Mouse (Mus musculus): ENCODE data around the gene Ube2a. TPM values are rescaled to one million over a fixed set of nuclear protein-coding genes. Genes with fewer than 3 reads are reported as not detected.

Ube2a gene
- total and polyA plus RNA-seq, 3 experiments: 39.4 to 76.5 (median 62.6) TPM

GRCm38 (mm10) chrX:36833397-36834084 lies 40.2 kb upstream of the Ube2a start:
- intact Hi-C loops (cut with DNase I): loop anchor here (1.0 to 2.0 kb wide), 3 partner anchors 69 to 189 kb away; partner anchors contain the start of gene Nkrf
- Histone ChIP-seq H3K27ac (no peak overlapping the region), H3K27me3 (ENCODE audit: control insufficient read depth, insufficient read depth, low read length) (no peaks in the 10 kb centered on the region), H3K36me3 (ENCODE audit: control insufficient read depth, insufficient read depth, low read length) (no peaks in the 10 kb centered on the region), H3K4me3 (no peak overlapping the region), H3K4me1 (ENCODE audit: control insufficient read depth, insufficient read depth, low read length) (no peaks in the 10 kb centered on the region), H3K9ac (ENCODE audit: low read depth, low read length) (no peak overlapping the region), H3K79me2 (replicated peaks; ENCODE audit: control insufficient read depth, insufficient read depth, low read length) (no peaks in the 10 kb centered on the region)
- peak; percentile 89 for TF ChIP-seq CTCF (IDR thresholded peaks at IDR 0.05)
- no peak for TF ChIP-seq EP300 (IDR thresholded peaks at IDR 0.05; ENCODE audit: insufficient read depth, low read depth, low read length)
- DNase-seq: peak; percentile 42 to 75
- WGBS: 25% methylated on average over 19 of the region's 19 CpGs

- no peak for DNase-seq
- Histone ChIP-seq H3K27ac (no peak overlapping the region), H3K9ac (ENCODE audit: low read depth, low read length) (no peak overlapping the region), H3K4me3 (no peak overlapping the region), H3K4me1 (ENCODE audit: control insufficient read depth, insufficient read depth, low read length) (no peaks in the 10 kb centered on the region; the same call in 1 of the 2 replicates), H3K27me3 (ENCODE audit: control insufficient read depth, insufficient read depth, low read length) (no peaks in the 10 kb centered on the region), H3K36me3 (ENCODE audit: control insufficient read depth, insufficient read depth, low read length) (no peaks in the 10 kb centered on the region), H3K79me2 (replicated peaks; ENCODE audit: control insufficient read depth, insufficient read depth, low read length) (no peaks in the 10 kb centered on the region)
- intact Hi-C loops (cut with DNase I): no loop called here
- no peak for TF ChIP-seq POLR2A (IDR thresholded peaks at IDR 0.05; ENCODE audit: insufficient read depth, low read depth, low read length)
- TF ChIP-seq EP300 (IDR thresholded peaks at IDR 0.05; ENCODE audit: insufficient read depth, low read depth, low read length): no peak
- TF ChIP-seq CTCF (IDR thresholded peaks at IDR 0.05): no peak
- WGBS: 55% methylated on average over 6 of the region's 6 CpGs
Observed at GRCm38 (mm10) chrX:36837069-36837676, 36.5 kb upstream of the Ube2a start.

GRCm38 (mm10) chrX:36839391-36839790 lies 34.3 kb upstream of the Ube2a start:
- Histone ChIP-seq H3K4me1 (ENCODE audit: control insufficient read depth, insufficient read depth, low read length) (no peaks in the 10 kb centered on the region; the same call in 1 of the 2 replicates), H3K79me2 (replicated peaks; ENCODE audit: control insufficient read depth, insufficient read depth, low read length) (no peaks in the 10 kb centered on the region), H3K36me3 (ENCODE audit: control insufficient read depth, insufficient read depth, low read length) (no peaks in the 10 kb centered on the region), H3K27ac (no peak overlapping the region), H3K4me3 (no peak overlapping the region), H3K9ac (ENCODE audit: low read depth, low read length) (no peak overlapping the region), H3K27me3 (ENCODE audit: control insufficient read depth, insufficient read depth, low read length) (no peaks in the 10 kb centered on the region)
- intact Hi-C loops (cut with DNase I): no loop called here
- 32% methylated on average over 7 of the region's 7 CpGs for WGBS
- peak in 1 of 2 experiments; percentile 45 for DNase-seq
- TF ChIP-seq POLR2A (IDR thresholded peaks at IDR 0.05; ENCODE audit: insufficient read depth, low read depth, low read length) (no peak), CTCF (IDR thresholded peaks at IDR 0.05) (no peak), EP300 (IDR thresholded peaks at IDR 0.05; ENCODE audit: insufficient read depth, low read depth, low read length) (no peak)

GRCm38 (mm10) chrX:36841698-36842097 lies 32.0 kb upstream of the Ube2a start:
- Histone ChIP-seq H3K4me1 (ENCODE audit: control insufficient read depth, insufficient read depth, low read length) (no peaks in the 10 kb centered on the region; the same call in 1 of the 2 replicates), H3K36me3 (ENCODE audit: control insufficient read depth, insufficient read depth, low read length) (no peaks in the 10 kb centered on the region), H3K79me2 (replicated peaks; ENCODE audit: control insufficient read depth, insufficient read depth, low read length) (no peaks in the 10 kb centered on the region), H3K4me3 (no peak overlapping the region), H3K27ac (no peak overlapping the region), H3K9ac (ENCODE audit: low read depth, low read length) (no peak overlapping the region), H3K27me3 (ENCODE audit: control insufficient read depth, insufficient read depth, low read length) (no peaks in the 10 kb centered on the region)
- WGBS: 54% methylated on average over 6 of the region's 6 CpGs
- no peak for TF ChIP-seq POLR2A (IDR thresholded peaks at IDR 0.05; ENCODE audit: insufficient read depth, low read depth, low read length)
- no peak for TF ChIP-seq CTCF (IDR thresholded peaks at IDR 0.05)
- TF ChIP-seq EP300 (IDR thresholded peaks at IDR 0.05; ENCODE audit: insufficient read depth, low read depth, low read length): no peak
- DNase-seq: no peak
- intact Hi-C loops (cut with DNase I): no loop called here

GRCm38 (mm10) chrX:36843346-36843990 lies 30.2 kb upstream of the Ube2a start:
- 38% methylated on average over 4 of the region's 4 CpGs for WGBS
- no peak overlapping the region for H3K9ac ChIP-seq (ENCODE audit: low read depth, low read length)
- H3K36me3 ChIP-seq (ENCODE audit: control insufficient read depth, insufficient read depth, low read length): no peaks in the 10 kb centered on the region
- DNase-seq: no peak
- H3K27ac ChIP-seq: no peak overlapping the region
- no peaks in the 10 kb centered on the region for H3K79me2 ChIP-seq (replicated peaks; ENCODE audit: control insufficient read depth, insufficient read depth, low read length)
- no peaks in the 10 kb centered on the region; the same call in 1 of the 2 replicates for H3K4me1 ChIP-seq (ENCODE audit: control insufficient read depth, insufficient read depth, low read length)
- intact Hi-C loops (cut with DNase I): no loop called here
- TF ChIP-seq CTCF (IDR thresholded peaks at IDR 0.05) (no peak), EP300 (IDR thresholded peaks at IDR 0.05; ENCODE audit: insufficient read depth, low read depth, low read length) (no peak), POLR2A (IDR thresholded peaks at IDR 0.05; ENCODE audit: insufficient read depth, low read depth, low read length) (no peak)
- no peaks in the 10 kb centered on the region for H3K27me3 ChIP-seq (ENCODE audit: control insufficient read depth, insufficient read depth, low read length)
- no peak overlapping the region for H3K4me3 ChIP-seq

- H3K4me3 ChIP-seq: no peak overlapping the region
- TF ChIP-seq EP300 (IDR thresholded peaks at IDR 0.05; ENCODE audit: insufficient read depth, low read depth, low read length) (no peak), CTCF (IDR thresholded peaks at IDR 0.05) (no peak), POLR2A (IDR thresholded peaks at IDR 0.05; ENCODE audit: insufficient read depth, low read depth, low read length) (no peak)
- no peaks in the 10 kb centered on the region for H3K79me2 ChIP-seq (replicated peaks; ENCODE audit: control insufficient read depth, insufficient read depth, low read length)
- no peak for DNase-seq
- H3K36me3 ChIP-seq (ENCODE audit: control insufficient read depth, insufficient read depth, low read length): no peaks in the 10 kb centered on the region
- no peak overlapping the region for H3K27ac ChIP-seq
- intact Hi-C loops (cut with DNase I): no loop called here
- H3K4me1 ChIP-seq (ENCODE audit: control insufficient read depth, insufficient read depth, low read length): no peaks in the 10 kb centered on the region
- H3K27me3 ChIP-seq (ENCODE audit: control insufficient read depth, insufficient read depth, low read length): no peaks in the 10 kb centered on the region
- no peak overlapping the region for H3K9ac ChIP-seq (ENCODE audit: low read depth, low read length)
- 80% methylated on average over 1 of the region's 1 CpGs for WGBS
Observed at GRCm38 (mm10) chrX:36847152-36847551, 26.5 kb upstream of the Ube2a start.

Measured in heart, adult 2 months (tissue).